Mouse (Mus musculus): ENCODE results near the gene Gabrb3. TPM values are rescaled to one million over a fixed set of nuclear protein-coding genes. Genes with fewer than 3 reads are reported as not detected.

The Gabrb3 gene
- polyA plus RNA-seq (2014; fragmentation: Nextera tagmentation; extraction: Ambion mirVana): 12.6 and 14.2 TPM in 2 replicates

GRCm38 (mm10) chr7:57419392-57419791 is at the start of gene Gabrb3:
Gabrb3 (plus strand) TSS chr7:57419692.
- 87% methylated on average over 2 of the region's 2 CpGs for WGBS
- Histone ChIP-seq H3K4me2 (ENCODE audit: low read depth) (no peak within 1 kb of the TSS), H3K27me3 (ENCODE audit: control insufficient read depth, insufficient read depth, low read length) (no peaks in the 10 kb centered on the region), H3K9ac (ENCODE audit: low read length) (no peak within 1 kb of the TSS), H3K4me1 (ENCODE audit: control insufficient read depth, insufficient read depth, low read length) (no peaks in the 10 kb centered on the region), H3K36me3 (ENCODE audit: control insufficient read depth, insufficient read depth, low read length) (no peaks in the 10 kb centered on the region), H3K9me3 (ENCODE audit: control insufficient read depth, low read length) (no peaks in the 10 kb centered on the region), H3K4me3 (ENCODE audit: low read depth, low read length) (no peak within 1 kb of the TSS), H3K27ac (ENCODE audit: low read depth, low read length) (no peak within 1 kb of the TSS)
- no peak for ATAC-seq (ENCODE audit: insufficient read depth, low FRiP score, low TSS enrichment)
- no peak for DNase-seq (ENCODE audit: low spot score)

- Histone ChIP-seq H3K27me3 (ENCODE audit: control insufficient read depth, insufficient read depth, low read length) (peaks cover 17% of the 10 kb centered on the region), H3K4me1 (ENCODE audit: control insufficient read depth, insufficient read depth, low read length) (no peaks in the 10 kb centered on the region; the same call in 1 of the 2 replicates), H3K36me3 (ENCODE audit: control insufficient read depth, insufficient read depth, low read length) (no peaks in the 10 kb centered on the region), H3K27ac (ENCODE audit: low read depth, low read length) (no peak overlapping the region), H3K4me2 (ENCODE audit: low read depth) (no peak overlapping the region), H3K9me3 (ENCODE audit: control insufficient read depth, low read length) (no peaks in the 10 kb centered on the region), H3K4me3 (ENCODE audit: low read depth, low read length) (no peak overlapping the region), H3K9ac (ENCODE audit: low read length) (no peak overlapping the region)
- no peak; the same call in 1 of the 2 replicates for ATAC-seq (ENCODE audit: insufficient read depth, low FRiP score, low TSS enrichment)
- WGBS: 37% methylated on average over 4 of the region's 4 CpGs
- DNase-seq (ENCODE audit: low spot score): peak; percentile 41
Observed at GRCm38 (mm10) chr7:57384112-57384511, 35.4 kb upstream of the Gabrb3 start.

GRCm38 (mm10) chr7:57386517-57387340 is 32.8 kb upstream of the Gabrb3 start, which contains the start of gene Gabrg3:
Gabrg3 (minus strand) TSS chr7:57387188.
- Histone ChIP-seq H3K27ac (ENCODE audit: low read depth, low read length) (no peak within 1 kb of the TSS), H3K36me3 (ENCODE audit: control insufficient read depth, insufficient read depth, low read length) (no peaks in the 10 kb centered on the region), H3K4me2 (ENCODE audit: low read depth) (peak within 1 kb of the TSS; percentile 96), H3K4me1 (ENCODE audit: control insufficient read depth, insufficient read depth, low read length) (no peaks in the 10 kb centered on the region; the same call in 1 of the 2 replicates), H3K4me3 (ENCODE audit: low read depth, low read length) (peak within 1 kb of the TSS; percentile 61), H3K9me3 (ENCODE audit: control insufficient read depth, low read length) (no peaks in the 10 kb centered on the region), H3K27me3 (ENCODE audit: control insufficient read depth, insufficient read depth, low read length) (peaks cover 17% of the 10 kb centered on the region), H3K9ac (ENCODE audit: low read length) (peak within 1 kb of the TSS; percentile 50)
- ATAC-seq (ENCODE audit: insufficient read depth, low FRiP score, low TSS enrichment) (peak; percentile 82), DNase-seq (ENCODE audit: low spot score) (peak; percentile 54)
- under 1% methylated on average over 64 of the region's 71 CpGs for WGBS

- ATAC-seq (ENCODE audit: insufficient read depth, low FRiP score, low TSS enrichment) (no peak), DNase-seq (ENCODE audit: low spot score) (no peak)
- WGBS: 25% methylated on average over 6 of the region's 6 CpGs
- Histone ChIP-seq H3K27ac (ENCODE audit: low read depth, low read length) (no peak overlapping the region), H3K9me3 (ENCODE audit: control insufficient read depth, low read length) (no peaks in the 10 kb centered on the region), H3K4me2 (ENCODE audit: low read depth) (peak overlapping the region; percentile 96), H3K4me1 (ENCODE audit: control insufficient read depth, insufficient read depth, low read length) (no peaks in the 10 kb centered on the region; the same call in 1 of the 2 replicates), H3K4me3 (ENCODE audit: low read depth, low read length) (peak overlapping the region; percentile 61), H3K36me3 (ENCODE audit: control insufficient read depth, insufficient read depth, low read length) (no peaks in the 10 kb centered on the region), H3K9ac (ENCODE audit: low read length) (no peak overlapping the region; the same call in 1 of the 2 replicates), H3K27me3 (ENCODE audit: control insufficient read depth, insufficient read depth, low read length) (peaks cover 17% of the 10 kb centered on the region)
Observed at GRCm38 (mm10) chr7:57387341-57387654, 32.2 kb upstream of the Gabrb3 start.

- Histone ChIP-seq H3K36me3 (ENCODE audit: control insufficient read depth, insufficient read depth, low read length) (no peaks in the 10 kb centered on the region), H3K9ac (ENCODE audit: low read length) (no peak overlapping the region), H3K27ac (ENCODE audit: low read depth, low read length) (no peak overlapping the region), H3K4me1 (ENCODE audit: control insufficient read depth, insufficient read depth, low read length) (no peaks in the 10 kb centered on the region; the same call in 1 of the 2 replicates), H3K9me3 (ENCODE audit: control insufficient read depth, low read length) (no peaks in the 10 kb centered on the region), H3K27me3 (ENCODE audit: control insufficient read depth, insufficient read depth, low read length) (peaks cover 17% of the 10 kb centered on the region), H3K4me2 (ENCODE audit: low read depth) (no peak overlapping the region), H3K4me3 (ENCODE audit: low read depth, low read length) (no peak overlapping the region)
- 51% methylated on average over 4 of the region's 4 CpGs for whole genome bisulfite sequencing
- DNase-seq (ENCODE audit: low spot score) (no peak), ATAC-seq (ENCODE audit: insufficient read depth, low FRiP score, low TSS enrichment) (no peak)
Observed at GRCm38 (mm10) chr7:57390046-57390445, 29.4 kb upstream of the Gabrb3 start.

GRCm38 (mm10) chr7:57393551-57393950 is 25.9 kb upstream of the Gabrb3 start:
- ATAC-seq (ENCODE audit: insufficient read depth, low FRiP score, low TSS enrichment): no peak

GRCm38 (mm10) chr7:57411163-57411562 is 8.3 kb upstream of the Gabrb3 start:
- no peaks in the 10 kb centered on the region for H3K27me3 ChIP-seq (ENCODE audit: control insufficient read depth, insufficient read depth, low read length)
- ATAC-seq (ENCODE audit: insufficient read depth, low FRiP score, low TSS enrichment) (no peak), DNase-seq (ENCODE audit: low spot score) (no peak)

More at GRCm38 (mm10) chr7:57393551-57393950, 25.9 kb upstream of the Gabrb3 start:
- H3K4me3 ChIP-seq (ENCODE audit: low read depth, low read length): no peak overlapping the region
- H3K27ac ChIP-seq (ENCODE audit: low read depth, low read length): no peak overlapping the region
- H3K36me3 ChIP-seq (ENCODE audit: control insufficient read depth, insufficient read depth, low read length): no peaks in the 10 kb centered on the region
- H3K4me2 ChIP-seq (ENCODE audit: low read depth): no peak overlapping the region
- DNase-seq (ENCODE audit: low spot score): no peak
- no peaks in the 10 kb centered on the region for H3K27me3 ChIP-seq (ENCODE audit: control insufficient read depth, insufficient read depth, low read length)
- H3K4me1 ChIP-seq (ENCODE audit: control insufficient read depth, insufficient read depth, low read length): no peaks in the 10 kb centered on the region
- 98% methylated on average over 4 of the region's 4 CpGs for WGBS
- no peak overlapping the region for H3K9ac ChIP-seq (ENCODE audit: low read length)
- no peaks in the 10 kb centered on the region for H3K9me3 ChIP-seq (ENCODE audit: control insufficient read depth, low read length)

GRCm38 (mm10) chr7:57412896-57413295 is 6.6 kb upstream of the Gabrb3 start:
- Histone ChIP-seq H3K27ac (ENCODE audit: low read depth, low read length) (no peak overlapping the region), H3K9me3 (ENCODE audit: control insufficient read depth, low read length) (no peaks in the 10 kb centered on the region), H3K27me3 (ENCODE audit: control insufficient read depth, insufficient read depth, low read length) (no peaks in the 10 kb centered on the region), H3K36me3 (ENCODE audit: control insufficient read depth, insufficient read depth, low read length) (no peaks in the 10 kb centered on the region), H3K4me3 (ENCODE audit: low read depth, low read length) (no peak overlapping the region), H3K9ac (ENCODE audit: low read length) (no peak overlapping the region), H3K4me2 (ENCODE audit: low read depth) (no peak overlapping the region), H3K4me1 (ENCODE audit: control insufficient read depth, insufficient read depth, low read length) (no peaks in the 10 kb centered on the region)
- DNase-seq (ENCODE audit: low spot score) (no peak), ATAC-seq (ENCODE audit: insufficient read depth, low FRiP score, low TSS enrichment) (peak; percentile 77; the same call in 1 of the 2 replicates)
- WGBS: 30% methylated on average over 1 of the region's 1 CpGs

More at GRCm38 (mm10) chr7:57411163-57411562, 8.3 kb upstream of the Gabrb3 start:
- Histone ChIP-seq H3K36me3 (ENCODE audit: control insufficient read depth, insufficient read depth, low read length) (no peaks in the 10 kb centered on the region), H3K27ac (ENCODE audit: low read depth, low read length) (no peak overlapping the region), H3K4me2 (ENCODE audit: low read depth) (no peak overlapping the region), H3K4me1 (ENCODE audit: control insufficient read depth, insufficient read depth, low read length) (no peaks in the 10 kb centered on the region), H3K9me3 (ENCODE audit: control insufficient read depth, low read length) (no peaks in the 10 kb centered on the region), H3K4me3 (ENCODE audit: low read depth, low read length) (no peak overlapping the region), H3K9ac (ENCODE audit: low read length) (no peak overlapping the region)
- 82% methylated on average over 4 of the region's 4 CpGs for WGBS

- Histone ChIP-seq H3K9me3 (ENCODE audit: control insufficient read depth, low read length) (no peaks in the 10 kb centered on the region), H3K4me3 (ENCODE audit: low read depth, low read length) (no peak overlapping the region), H3K4me1 (ENCODE audit: control insufficient read depth, insufficient read depth, low read length) (no peaks in the 10 kb centered on the region), H3K9ac (ENCODE audit: low read length) (no peak overlapping the region), H3K4me2 (ENCODE audit: low read depth) (no peak overlapping the region), H3K27me3 (ENCODE audit: control insufficient read depth, insufficient read depth, low read length) (no peaks in the 10 kb centered on the region), H3K36me3 (ENCODE audit: control insufficient read depth, insufficient read depth, low read length) (no peaks in the 10 kb centered on the region), H3K27ac (ENCODE audit: low read depth, low read length) (no peak overlapping the region)
- no peak for DNase-seq (ENCODE audit: low spot score)
- ATAC-seq (ENCODE audit: insufficient read depth, low FRiP score, low TSS enrichment): no peak
- 92% methylated on average over 1 of the region's 1 CpGs for WGBS
Observed at GRCm38 (mm10) chr7:57421044-57421443, 1.6 kb downstream of the Gabrb3 start.
